Mouse (Mus musculus): Measurements from ENCODE around the gene Nsun7. TPM values are rescaled to one million over a fixed set of nuclear protein-coding genes. Genes with fewer than 3 reads are reported as not detected.

The Nsun7 gene
- total and polyA plus RNA-seq, 3 experiments: not detected

GRCm38 (mm10) chr5:66274417-66274816, 14.7 kb downstream of the Nsun7 start:
- TF ChIP-seq CTCF (IDR thresholded peaks at IDR 0.05 in 2 of 3, conservative IDR thresholded peaks at IDR 0.05 in 1 of 3; ENCODE audit: control insufficient read depth in 1 of 3, insufficient read depth in 1 of 3, low read depth in 2 of 3, low read length in 3 of 3, poor library complexity in 1 of 3, severe bottlenecking in 1 of 3): 0 out of 6 replicates have a peak, but pooled peaks of 1 of the 3 experiments have one; percentile 8
- TF ChIP-seq GABPA (IDR thresholded peaks at IDR 0.05; ENCODE audit: low read depth, low read length): no peak
- H3K79me2 ChIP-seq (ENCODE audit: control insufficient read depth, insufficient read depth, low read length, poor library complexity): no peaks in the 10 kb centered on the region
- H3K4me1 ChIP-seq (ENCODE audit: control insufficient read depth in 1 of 2, insufficient read depth in 2 of 2, low read length in 2 of 2): no peaks in the 10 kb centered on the region
- H3K9me3 ChIP-seq (replicated peaks; ENCODE audit: insufficient read depth, low read length): no peaks in the 10 kb centered on the region
- H3K27me3 ChIP-seq (ENCODE audit: control insufficient read depth in 1 of 2, insufficient read depth in 2 of 2, low read length in 2 of 2): no peaks in the 10 kb centered on the region; a peak in 1 of 4 replicates
- H3K4me3 ChIP-seq (ENCODE audit: control insufficient read depth in 1 of 2, insufficient read depth in 1 of 2, low read depth in 2 of 2, low read length in 2 of 2): no peak overlapping the region
- no peak for DNase-seq (ENCODE audit: low read depth, low spot score)
- no peaks in the 10 kb centered on the region for H3K36me3 ChIP-seq (ENCODE audit: control insufficient read depth in 1 of 2, insufficient read depth in 2 of 2, low read length in 2 of 2)
- H3K9ac ChIP-seq (ENCODE audit: control insufficient read depth, low read depth, low read length, poor library complexity, severe bottlenecking): no peak overlapping the region
- no peak overlapping the region for H3K27ac ChIP-seq (ENCODE audit: control insufficient read depth, low read depth, low read length)

GRCm38 (mm10) chr5:66279650-66280049, 20.0 kb downstream of the Nsun7 start:
- Histone ChIP-seq H3K27ac (ENCODE audit: control insufficient read depth, low read depth, low read length) (no peak overlapping the region), H3K27me3 (ENCODE audit: control insufficient read depth in 1 of 2, insufficient read depth in 2 of 2, low read length in 2 of 2) (no peaks in the 10 kb centered on the region), H3K9me3 (replicated peaks; ENCODE audit: insufficient read depth, low read length) (no peaks in the 10 kb centered on the region), H3K4me3 (ENCODE audit: control insufficient read depth in 1 of 2, insufficient read depth in 1 of 2, low read depth in 2 of 2, low read length in 2 of 2) (no peak overlapping the region), H3K9ac (ENCODE audit: control insufficient read depth, low read depth, low read length, poor library complexity, severe bottlenecking) (no peak overlapping the region), H3K36me3 (ENCODE audit: control insufficient read depth in 1 of 2, insufficient read depth in 2 of 2, low read length in 2 of 2) (no peaks in the 10 kb centered on the region), H3K79me2 (ENCODE audit: control insufficient read depth, insufficient read depth, low read length, poor library complexity) (no peaks in the 10 kb centered on the region), H3K4me1 (ENCODE audit: control insufficient read depth in 1 of 2, insufficient read depth in 2 of 2, low read length in 2 of 2) (no peaks in the 10 kb centered on the region)
- TF ChIP-seq ZNF384 (IDR thresholded peaks at IDR 0.05; ENCODE audit: low read depth, low read length): peak; percentile 59; the same call in 1 of the 2 replicates
- no peak for TF ChIP-seq EP300 (IDR thresholded peaks at IDR 0.05; ENCODE audit: low read depth in 1 of 2, low read length in 2 of 2)
- peak; percentile 2 for DNase-seq (ENCODE audit: low read depth, low spot score)

GRCm38 (mm10) chr5:66280742-66281141, 21.0 kb downstream of the Nsun7 start:
- no peak for TF ChIP-seq CHD1 (IDR thresholded peaks at IDR 0.05; ENCODE audit: low read depth, low read length)
- TF ChIP-seq CHD2 (IDR thresholded peaks at IDR 0.05; ENCODE audit: low read length): no peak
- TF ChIP-seq SMC3 (IDR thresholded peaks at IDR 0.05; ENCODE audit: low read depth, low read length): no peak
- TF ChIP-seq NRF1 (IDR thresholded peaks at IDR 0.05; ENCODE audit: insufficient read depth, low read depth, low read length, poor library complexity, severe bottlenecking): no peak
- TF ChIP-seq UBTF (IDR thresholded peaks at IDR 0.05; ENCODE audit: borderline replicate concordance, insufficient read depth, low read depth, low read length): no peak
- no peak for TF ChIP-seq EP300 (IDR thresholded peaks at IDR 0.05; ENCODE audit: low read depth in 1 of 2, low read length in 2 of 2)
- TF ChIP-seq HCFC1 (IDR thresholded peaks at IDR 0.05; ENCODE audit: low read depth, low read length): no peak
- H3K27ac ChIP-seq (ENCODE audit: control insufficient read depth, low read depth, low read length): no peak overlapping the region
- no peak for DNase-seq (ENCODE audit: low read depth, low spot score)
- no peak overlapping the region for H3K4me3 ChIP-seq (ENCODE audit: control insufficient read depth in 1 of 2, insufficient read depth in 1 of 2, low read depth in 2 of 2, low read length in 2 of 2)
- no peaks in the 10 kb centered on the region for H3K36me3 ChIP-seq (ENCODE audit: control insufficient read depth in 1 of 2, insufficient read depth in 2 of 2, low read length in 2 of 2)
- H3K79me2 ChIP-seq (ENCODE audit: control insufficient read depth, insufficient read depth, low read length, poor library complexity): no peaks in the 10 kb centered on the region
- no peaks in the 10 kb centered on the region for H3K27me3 ChIP-seq (ENCODE audit: control insufficient read depth in 1 of 2, insufficient read depth in 2 of 2, low read length in 2 of 2)
- no peaks in the 10 kb centered on the region for H3K9me3 ChIP-seq (replicated peaks; ENCODE audit: insufficient read depth, low read length)
- no peak overlapping the region for H3K9ac ChIP-seq (ENCODE audit: control insufficient read depth, low read depth, low read length, poor library complexity, severe bottlenecking)
- H3K4me1 ChIP-seq (ENCODE audit: control insufficient read depth in 1 of 2, insufficient read depth in 2 of 2, low read length in 2 of 2): no peaks in the 10 kb centered on the region

Measured in MEL (cell line).